Mouse (Mus musculus): ENCODE data around the gene Usp32.

DNA sequence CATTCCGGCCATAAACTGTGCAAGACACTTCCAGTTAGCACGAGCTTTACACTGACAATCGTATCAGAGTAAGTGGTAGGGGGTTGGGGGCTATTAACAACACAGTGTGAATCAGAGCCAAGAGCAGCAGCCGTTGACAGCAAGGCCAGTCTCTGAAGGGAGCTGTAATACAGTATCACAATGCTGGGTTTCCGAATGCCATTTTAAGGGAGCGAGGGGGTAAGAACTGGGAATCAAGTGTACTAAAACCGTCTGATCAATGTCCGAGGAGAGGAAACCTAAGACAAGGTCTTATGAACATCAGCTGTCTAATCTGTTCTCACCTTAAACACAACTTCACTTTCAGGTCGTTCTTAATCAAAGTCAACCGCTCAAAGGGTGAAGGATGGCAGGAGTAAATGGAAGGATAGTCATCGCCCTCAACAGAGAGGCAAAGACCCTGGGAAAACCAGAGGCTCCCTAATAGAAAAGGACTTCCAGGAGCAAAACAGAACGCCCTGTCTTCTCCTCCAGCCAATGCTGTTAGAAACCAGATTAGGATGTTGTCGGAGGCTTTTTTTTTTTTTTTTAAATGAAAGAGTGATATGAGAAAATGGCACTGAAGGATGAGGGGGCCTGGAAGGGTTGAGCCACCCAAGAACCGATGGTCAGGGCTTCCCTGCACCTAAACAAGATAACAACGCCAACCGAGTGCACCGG lies 1.0 kb downstream of the Usp32 start:
- TF ChIP-seq POLR2A (IDR thresholded peaks at IDR 0.05; ENCODE audit: low read depth, low read length) (no peak), CTCF (IDR thresholded peaks at IDR 0.05; ENCODE audit: extremely low read depth, insufficient read depth, insufficient read length, insufficient replicate concordance) (no peak)
